Mouse (Mus musculus) stomach, postnatal 0 days (tissue): ENCODE measurements around the gene Garnl3. TPM values are rescaled to one million over a fixed set of nuclear protein-coding genes. Genes with fewer than 3 reads are reported as not detected.

ENCODE experiments used
- ATAC-seq: fragments of 200-750 bp; cut with Nextera tagmentation; 2 replicates; pipeline ENCODE4 v1.8.0; 2017; ENCODE audit not compliant: low FRiP score, low TSS enrichment
- DNase-seq: peaks from one replicate; pipeline ENCODE4 v3.0.0-alpha.2; 2016; ENCODE audit warnings: low spot score
- H3K27ac ChIP-seq: fragments of 300-500 bp; sonication (generic); replicated peaks from 2 replicates; pipeline ENCODE4 v1.5.1; 2014; ENCODE audit warnings: mild to moderate bottlenecking, control low read depth
- H3K27me3 ChIP-seq: fragments of 300-500 bp; sonication (generic); 2 replicates; pipeline ENCODE4 v1.6.1; 2014; ENCODE audit warnings: low read length; ENCODE audit not compliant: control insufficient read depth, insufficient read depth
- H3K36me3 ChIP-seq: fragments of 300-500 bp; sonication (generic); 2 replicates; pipeline ENCODE4 v1.6.1; 2014; ENCODE audit warnings: low read length, mixed read lengths; ENCODE audit not compliant: control insufficient read depth, insufficient read depth
- H3K4me1 ChIP-seq: fragments of 300-500 bp; sonication (generic); replicated peaks from 2 replicates; pipeline ENCODE4 v1.6.1; 2014; ENCODE audit warnings: antibody characterized with exemption; ENCODE audit not compliant: control insufficient read depth, insufficient read depth
- H3K4me2 ChIP-seq: fragments of 300-500 bp; sonication (generic); replicated peaks from 2 replicates; pipeline ENCODE4 v1.6.1; 2014; ENCODE audit warnings: low read depth, mild to moderate bottlenecking, control low read depth, moderate library complexity
- H3K4me3 ChIP-seq: fragments of 300-500 bp; sonication (generic); 2 replicates; pipeline ENCODE4 v1.5.1; 2014; ENCODE audit warnings: low read depth, low read length, control low read depth
- H3K9ac ChIP-seq: fragments of 300-500 bp; sonication (generic); 2 replicates; pipeline ENCODE4 v1.6.1; 2014; ENCODE audit warnings: mild to moderate bottlenecking, low read length, control low read depth, mixed read lengths
- H3K9me3 ChIP-seq: fragments of 300-500 bp; sonication (generic); 2 replicates; pipeline ENCODE4 v1.6.1; 2016; ENCODE audit warnings: low read length; ENCODE audit not compliant: control insufficient read depth
- CTCF ChIP-seq: IDR thresholded peaks from 2 replicates; pipeline ENCODE4 v1.5.1; 2016; ENCODE audit warnings: antibody characterized with exemption, low read depth, mild to moderate bottlenecking, moderate library complexity
- EP300 ChIP-seq: optimal IDR thresholded peaks from 2 replicates; pipeline ENCODE3; 2016; ENCODE audit warnings: antibody characterized with exemption
- WGBS: fragments of 180-500 bp; shearing (Covaris S2); extraction: QIAGEN DNeasy Blood & Tissue Kit; methylation state at CpG from one replicate; pipeline ENCODE4 v1.1.7; 2014; 5-methylcytosine and 5-hydroxymethylcytosine counted together
- polyA plus RNA-seq: library from polyadenylated mRNA; unstranded; fragments of >200 nt; fragmentation: Nextera tagmentation; extraction: Ambion mirVana; gene quantifications from 2 replicates; pipeline ENCODE4 v1.2.1, GENCODE M21; 2015

The Garnl3 gene
- polyA plus RNA-seq, 1 experiment from 2014 or later = 5.6 TPM

DNA sequence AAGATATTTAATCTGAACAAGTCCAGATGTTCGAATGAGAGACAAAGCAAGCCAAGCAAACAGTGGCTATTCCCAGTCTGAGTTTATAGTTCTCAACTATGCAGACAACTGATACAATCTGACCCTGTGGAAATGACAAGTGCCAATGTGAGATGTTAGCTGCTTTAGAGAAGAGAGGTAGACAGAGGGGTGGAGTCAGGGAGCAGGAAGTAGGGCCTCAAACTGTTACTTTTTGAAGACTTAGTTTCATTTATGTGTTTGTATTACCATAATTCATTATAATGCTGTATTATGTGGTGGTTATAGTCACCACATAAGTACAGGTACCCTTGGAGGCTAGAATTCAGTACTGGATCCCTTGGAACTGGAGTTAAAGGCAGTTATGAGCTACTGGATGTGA is 96.2 kb downstream of the Garnl3 start:
- DNase-seq = no peak
- Histone ChIP-seq H3K27ac (no peak overlapping the region), H3K36me3 (peaks cover 4% of the 10 kb centered on the region; the same call in 1 of the 2 replicates), H3K4me3 (no peak overlapping the region), H3K9ac (no peak overlapping the region), H3K4me2 (no peak overlapping the region), H3K27me3 (no peaks in the 10 kb centered on the region), H3K9me3 (no peaks in the 10 kb centered on the region), H3K4me1 (no peaks in the 10 kb centered on the region)
- ATAC-seq = no peak
- TF ChIP-seq EP300 (no peak), CTCF (no peak)
- 57% methylated on average over 1 of the region's 1 CpGs for WGBS

DNA sequence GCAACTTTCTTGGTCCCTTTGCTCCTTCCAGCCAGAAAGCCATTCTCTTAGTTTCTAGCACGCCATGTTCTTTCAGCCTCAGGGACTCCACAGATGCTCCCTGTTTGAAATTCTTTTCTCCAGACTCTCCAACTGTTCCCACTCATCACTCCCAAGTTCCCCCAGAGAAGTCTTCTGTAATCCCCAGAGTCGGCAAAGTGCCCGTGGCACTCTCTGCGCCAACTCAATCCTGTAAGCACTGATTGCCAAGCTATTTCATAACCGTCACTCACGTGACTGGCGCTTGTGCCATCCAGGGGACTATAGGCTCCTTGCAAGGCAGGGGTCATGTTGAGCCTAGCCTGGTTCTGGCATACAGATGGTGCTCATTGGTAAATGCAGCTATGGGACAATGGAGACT is 98.2 kb downstream of the Garnl3 start:
- H3K9me3 ChIP-seq = no peaks in the 10 kb centered on the region
- no peak overlapping the region for H3K27ac ChIP-seq
- no peaks in the 10 kb centered on the region for H3K27me3 ChIP-seq
- WGBS = 90% methylated on average over 7 of the region's 7 CpGs
- TF ChIP-seq CTCF = no peak
- TF ChIP-seq EP300 = no peak
- no peak overlapping the region for H3K4me2 ChIP-seq
- H3K36me3 ChIP-seq = peaks cover 4% of the 10 kb centered on the region; the same call in 1 of the 2 replicates
- ATAC-seq (no peak), DNase-seq (no peak)
- no peaks in the 10 kb centered on the region for H3K4me1 ChIP-seq
- no peak overlapping the region for H3K4me3 ChIP-seq
- no peak overlapping the region for H3K9ac ChIP-seq

DNA sequence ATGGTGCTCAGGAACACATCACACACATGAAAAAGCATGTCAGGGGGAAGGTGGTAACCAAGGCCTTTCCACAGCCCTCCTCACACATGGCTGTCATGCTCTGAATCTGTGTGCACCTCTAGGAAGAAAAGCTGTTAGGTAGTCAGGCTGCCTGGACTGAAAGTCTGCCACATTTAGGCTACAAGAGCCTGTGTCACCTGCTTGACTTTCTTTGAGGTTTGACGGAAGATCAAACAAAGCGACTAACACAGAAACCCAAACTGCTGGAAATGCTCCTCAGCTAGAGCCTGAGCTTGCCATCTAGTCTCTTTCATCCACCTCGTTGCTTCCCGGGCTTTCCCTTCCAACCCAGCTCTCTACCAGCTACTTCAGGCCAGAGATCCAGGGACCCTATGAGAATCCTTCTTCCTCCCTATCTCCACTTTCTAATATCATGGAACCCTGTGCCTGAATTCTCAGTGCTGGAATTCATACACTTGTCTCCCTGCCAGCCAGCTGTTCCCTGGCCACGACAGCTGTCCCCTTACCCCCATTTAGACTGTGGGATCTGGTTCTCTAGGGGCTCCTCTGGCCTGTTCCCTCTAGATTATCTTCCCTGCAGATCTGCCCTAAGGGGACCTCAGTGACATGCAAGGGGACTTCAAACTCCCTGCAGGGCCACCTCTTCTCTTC is 98.9 kb downstream of the Garnl3 start:
- no peak overlapping the region for H3K9ac ChIP-seq
- 77% methylated on average over 5 of the region's 5 CpGs for WGBS

DNA sequence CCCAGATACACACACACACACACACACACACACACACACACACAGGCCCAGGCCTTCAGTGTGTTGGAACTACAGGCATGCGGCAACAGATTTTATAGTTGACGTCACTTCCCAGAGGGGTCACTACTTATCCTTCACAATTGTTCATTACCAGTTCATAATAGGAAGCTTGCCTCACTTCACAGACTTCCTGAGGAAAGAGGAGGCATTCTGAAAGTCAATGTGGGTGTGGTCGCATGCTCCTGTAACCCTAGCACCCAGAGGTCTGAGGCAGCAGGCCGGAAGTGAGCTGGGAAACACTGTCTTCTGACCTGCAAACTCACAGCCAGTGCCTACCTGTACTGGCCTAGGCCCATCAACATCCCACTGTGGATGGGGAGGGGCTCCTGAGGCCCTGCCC is 106.4 kb downstream of the Garnl3 start:
- WGBS = 66% methylated on average over 4 of the region's 4 CpGs
- no peak for DNase-seq

More for the DNA sequence above, 98.9 kb downstream of the Garnl3 start:
- Histone ChIP-seq H3K4me1 (no peaks in the 10 kb centered on the region), H3K9me3 (no peaks in the 10 kb centered on the region), H3K4me2 (no peak overlapping the region), H3K27me3 (no peaks in the 10 kb centered on the region), H3K4me3 (no peak overlapping the region), H3K27ac (no peak overlapping the region), H3K36me3 (peaks cover 4% of the 10 kb centered on the region; the same call in 1 of the 2 replicates)
- no peak for TF ChIP-seq EP300
- no peak for TF ChIP-seq CTCF
- ATAC-seq (no peak), DNase-seq (no peak)

DNA sequence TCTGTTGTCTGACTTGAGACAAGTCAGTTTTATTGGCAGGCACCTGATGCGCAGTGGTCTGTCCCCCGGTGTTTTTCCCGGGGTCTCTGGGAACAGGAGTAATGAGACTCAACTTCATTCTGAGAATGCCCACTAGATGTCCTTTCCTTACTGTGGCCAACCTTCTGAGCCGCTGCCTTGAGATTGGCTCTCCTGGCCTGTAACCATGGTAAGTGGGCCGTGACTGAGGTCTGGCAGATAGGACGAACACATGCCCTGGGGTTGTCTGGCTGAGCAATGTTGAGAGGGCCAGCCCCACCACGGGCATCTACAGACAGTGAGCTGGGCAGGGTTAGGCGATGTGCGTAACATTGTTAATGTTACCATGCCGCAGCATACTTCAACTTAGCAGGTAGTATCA is 106.9 kb downstream of the Garnl3 start:
- Histone ChIP-seq H3K4me2 (no peak overlapping the region), H3K4me3 (no peak overlapping the region), H3K27me3 (no peaks in the 10 kb centered on the region), H3K9me3 (no peaks in the 10 kb centered on the region), H3K9ac (no peak overlapping the region), H3K4me1 (no peaks in the 10 kb centered on the region), H3K27ac (no peak overlapping the region), H3K36me3 (no peaks in the 10 kb centered on the region)
- DNase-seq = no peak
- TF ChIP-seq CTCF = peak; percentile 40
- no peak for TF ChIP-seq EP300
- no peak for ATAC-seq
- 77% methylated on average over 10 of the region's 10 CpGs for WGBS

More for the DNA sequence above, 106.4 kb downstream of the Garnl3 start:
- Histone ChIP-seq H3K36me3 (no peaks in the 10 kb centered on the region), H3K27ac (no peak overlapping the region), H3K4me3 (no peak overlapping the region), H3K27me3 (no peaks in the 10 kb centered on the region), H3K9me3 (no peaks in the 10 kb centered on the region), H3K4me1 (no peaks in the 10 kb centered on the region), H3K4me2 (no peak overlapping the region), H3K9ac (no peak overlapping the region)
- TF ChIP-seq EP300 (no peak), CTCF (no peak)
- ATAC-seq = 0 out of 2 replicates have a peak, but pooled peaks have one; percentile 60

DNA sequence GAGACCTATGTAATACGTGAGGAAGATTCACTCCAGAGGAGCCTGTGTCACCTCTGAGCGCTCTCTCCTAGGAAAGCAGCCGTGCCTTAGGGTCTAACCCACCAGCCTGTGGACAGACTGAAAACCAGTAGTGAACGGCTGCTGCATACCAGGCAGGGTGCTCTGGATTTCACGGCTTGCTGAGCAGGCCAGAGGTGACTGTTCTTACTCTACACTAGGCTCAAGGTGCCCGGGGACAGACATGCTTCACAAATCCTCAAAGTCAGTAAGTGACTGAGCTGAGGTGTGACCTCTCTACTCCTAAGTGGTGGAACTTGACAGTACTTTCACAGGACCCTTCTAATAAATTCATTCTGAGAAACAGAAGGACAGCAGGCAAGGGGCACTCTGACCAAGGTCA is 108.6 kb downstream of the Garnl3 start:
- Histone ChIP-seq H3K27ac (no peak overlapping the region), H3K9me3 (no peaks in the 10 kb centered on the region), H3K27me3 (no peaks in the 10 kb centered on the region), H3K9ac (no peak overlapping the region), H3K4me3 (no peak overlapping the region), H3K36me3 (no peaks in the 10 kb centered on the region), H3K4me1 (no peaks in the 10 kb centered on the region), H3K4me2 (no peak overlapping the region)
- WGBS = 78% methylated on average over 6 of the region's 6 CpGs
- TF ChIP-seq EP300 (no peak), CTCF (no peak)
- ATAC-seq (no peak), DNase-seq (no peak)
